Mouse (Mus musculus) G1E-ER4 (cell line): ENCODE measurements around the gene Kcnh4. TPM values are rescaled to one million over a fixed set of nuclear protein-coding genes. Genes with fewer than 3 reads are reported as not detected.

ENCODE experiments used
- GATA1 ChIP-seq: IDR thresholded peaks from one replicate; pipeline ENCODE4 v1.8.0; 2012; ENCODE audit warnings: low read length, inconsistent platforms
- polyA plus RNA-seq: library from polyadenylated mRNA; stranded (reverse); fragments of >175 nt; gene quantifications from 2 replicates; pipeline ENCODE4 v1.2.3, GENCODE M21; 2012

Kcnh4 gene
- polyA plus RNA-seq, 1 experiment = not detected

- no peak for TF ChIP-seq GATA1
These were observed 50.4 kb downstream of the Kcnh4 start for GRCm38 (mm10) chr11:100709201-100709810.

GRCm38 (mm10) chr11:100705095-100705747 lies 54.5 kb downstream of the Kcnh4 start:
- no peak for TF ChIP-seq GATA1

DNA sequence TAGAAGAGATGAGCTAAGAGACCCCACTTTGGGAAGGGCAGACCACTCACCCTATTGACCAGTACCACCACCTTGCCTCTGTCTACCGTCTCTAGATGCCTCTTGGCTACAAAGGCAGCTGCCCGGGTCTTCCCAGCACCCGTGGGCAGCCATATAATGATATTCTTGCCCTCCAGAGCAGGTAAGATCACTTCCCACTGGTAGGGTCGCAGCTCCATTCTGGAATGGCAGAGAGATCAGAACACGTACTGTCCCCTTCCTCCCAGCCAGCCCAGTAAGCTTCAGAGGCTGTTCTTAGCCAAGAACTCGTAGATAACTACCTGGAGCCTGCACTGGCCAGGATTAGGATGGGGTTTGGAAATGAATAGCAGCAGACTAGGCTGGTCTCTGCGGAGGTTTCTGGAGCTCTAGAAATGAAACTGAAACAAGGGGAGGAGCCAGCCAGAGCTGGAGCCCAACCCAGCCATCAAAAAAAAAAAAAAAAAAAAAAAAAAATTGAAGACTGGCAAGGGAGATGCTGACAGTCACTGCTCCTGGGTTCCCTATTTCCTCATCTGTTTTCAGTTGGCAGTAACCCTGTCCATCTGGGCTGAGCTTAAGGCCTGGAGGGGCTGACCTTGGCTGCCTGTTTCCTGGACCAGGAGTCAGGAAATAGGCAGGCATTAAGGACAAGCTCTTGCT lies 55.8 kb downstream of the Kcnh4 start, which contains the start of gene Dhx58:
Gene Dhx58 (minus strand): TSS at position 421 of the 681 bp plus-strand sequence.
- no peak for TF ChIP-seq GATA1

DNA sequence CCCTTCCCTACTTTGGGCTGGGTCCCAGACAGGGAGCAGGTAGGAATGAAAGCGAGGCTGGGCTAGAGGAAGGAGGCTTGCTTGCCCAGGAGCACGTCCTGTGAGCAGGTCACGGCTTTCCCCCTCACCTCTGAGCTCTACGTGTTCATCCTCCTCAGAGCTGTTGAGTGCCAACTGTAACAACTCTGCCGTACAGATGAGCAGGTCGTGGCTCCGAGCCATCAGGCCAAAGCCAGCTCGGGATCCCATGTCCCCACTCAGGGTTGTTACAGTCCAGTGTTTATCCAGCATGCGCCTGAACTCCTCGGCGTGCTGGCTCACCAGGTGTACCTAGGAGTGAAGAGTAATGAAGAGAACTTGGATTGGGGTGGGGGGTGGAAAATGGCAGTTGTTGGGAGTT lies 56.4 kb downstream of the Kcnh4 start:
- TF ChIP-seq GATA1 = no peak

GRCm38 (mm10) chr11:100702906-100703305 lies 56.8 kb downstream of the Kcnh4 start:
- no peak for TF ChIP-seq GATA1

- TF ChIP-seq GATA1 = no peak
These were observed 57.5 kb downstream of the Kcnh4 start for GRCm38 (mm10) chr11:100702081-100702851.

- TF ChIP-seq GATA1 = no peak
These were observed 58.4 kb downstream of the Kcnh4 start for GRCm38 (mm10) chr11:100701301-100701700.

GRCm38 (mm10) chr11:100700710-100701109 lies 59.0 kb downstream of the Kcnh4 start:
- no peak for TF ChIP-seq GATA1

GRCm38 (mm10) chr11:100697921-100698320 lies 61.8 kb downstream of the Kcnh4 start:
- no peak for TF ChIP-seq GATA1

DNA sequence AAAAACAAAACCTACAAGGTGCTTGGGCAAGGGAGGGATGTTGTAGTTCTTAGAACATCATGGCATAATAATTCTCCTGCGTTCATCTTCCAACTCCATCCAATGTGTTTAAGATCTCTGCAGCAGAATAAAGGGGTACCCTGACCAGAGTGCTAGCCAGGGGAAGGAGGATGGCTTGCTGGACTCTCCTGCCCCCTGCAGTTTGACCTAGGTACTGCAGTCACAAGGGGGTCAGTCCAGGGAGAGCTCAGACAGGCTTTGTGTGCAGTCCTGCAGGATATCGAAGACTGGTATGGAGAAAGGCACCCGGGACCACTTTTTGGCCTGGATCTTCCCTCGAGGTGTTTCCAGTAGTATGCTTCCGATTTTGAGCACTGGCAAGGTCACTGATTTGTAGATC lies 64.8 kb downstream of the Kcnh4 start:
- TF ChIP-seq GATA1 = no peak

DNA sequence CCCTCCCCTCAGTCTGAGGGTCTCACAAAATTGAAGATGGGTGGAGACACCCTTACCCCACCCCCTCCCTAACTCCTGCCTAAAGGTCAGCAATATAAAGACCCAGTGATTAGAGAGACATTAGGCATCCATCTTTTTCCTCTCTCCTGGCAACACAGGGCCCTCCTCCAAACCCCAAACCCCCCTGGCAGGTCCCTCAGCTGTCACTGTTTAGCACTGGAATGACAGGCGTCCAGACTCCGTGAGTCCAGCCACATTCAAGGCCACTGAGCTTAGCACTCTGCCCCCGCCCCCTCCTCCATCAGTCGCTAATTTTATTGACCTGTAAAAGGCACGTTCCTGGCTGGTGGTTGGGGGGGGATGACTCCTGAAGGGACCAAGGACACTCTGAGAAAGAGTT lies 66.6 kb downstream of the Kcnh4 start:
- TF ChIP-seq GATA1 = no peak

DNA sequence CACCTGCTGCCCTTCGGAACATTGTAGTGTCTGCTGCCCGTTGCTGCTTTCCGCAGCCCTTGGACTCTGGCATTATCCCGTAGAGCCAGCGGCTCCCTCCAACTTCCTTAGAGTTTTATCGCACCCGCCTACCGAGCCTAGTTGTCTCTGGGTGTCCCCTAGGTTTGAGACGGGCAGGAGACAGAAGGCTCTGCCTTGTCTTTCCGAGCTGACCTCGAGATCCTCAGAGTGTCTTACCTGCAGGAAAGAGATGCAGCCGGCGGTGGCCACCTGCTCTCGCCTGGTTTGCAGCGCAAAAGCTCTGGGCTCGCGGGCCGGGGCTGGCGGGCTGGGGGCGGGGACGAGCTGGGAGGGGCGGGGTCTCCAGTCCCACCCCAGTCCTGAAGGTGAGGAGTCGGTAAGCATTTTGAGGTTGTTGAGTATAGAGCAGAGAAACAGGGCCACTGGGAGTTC lies 67.6 kb downstream of the Kcnh4 start, which contains the start of gene Zfp385c:
Gene Zfp385c (minus strand): TSS at position 292 of the 453 bp plus-strand sequence.
- no peak for TF ChIP-seq GATA1

- TF ChIP-seq GATA1 = no peak
These were observed 69.4 kb downstream of the Kcnh4 start for GRCm38 (mm10) chr11:100690389-100690788.

Other genes with a start within 250 kb of the Kcnh4 start
- 24.4 and 80.2 TPM in 2 replicates for gene Acly, start 231.9 kb downstream of the Kcnh4 start, polyA plus RNA-seq
- gene Ttc25, start 214.3 kb downstream of the Kcnh4 start, polyA plus RNA-seq = 0.03 TPM in 1 of 2 replicates, not detected in the other
- 2.9 and 3.7 TPM in 2 replicates for gene Cnp, start 185.0 kb downstream of the Kcnh4 start, polyA plus RNA-seq
- 52.6 and 60.7 TPM in 2 replicates for gene Nkiras2, start 140.7 kb downstream of the Kcnh4 start, polyA plus RNA-seq
- gene Dnajc7, start 139.8 kb downstream of the Kcnh4 start, polyA plus RNA-seq = 96.0 and 111 TPM in 2 replicates
- not detected in 2 replicates for gene Zfp385c, start 67.5 kb downstream of the Kcnh4 start, polyA plus RNA-seq
- gene Dhx58, start 55.7 kb downstream of the Kcnh4 start, polyA plus RNA-seq = 1.2 and 2.4 TPM in 2 replicates
- 87.0 and 106 TPM in 2 replicates for gene Kat2a, start 47.5 kb downstream of the Kcnh4 start, polyA plus RNA-seq
- 0.26 and 0.37 TPM in 2 replicates for gene Hspb9, start 46.1 kb downstream of the Kcnh4 start, polyA plus RNA-seq
- 345 and 399 TPM in 2 replicates for gene Rab5c, start 21.7 kb downstream of the Kcnh4 start, polyA plus RNA-seq
- gene Hcrt, start 3.0 kb upstream of the Kcnh4 start, polyA plus RNA-seq = not detected in 2 replicates
- gene Ghdc, start 11.0 kb upstream of the Kcnh4 start, polyA plus RNA-seq = 4.4 and 5.2 TPM in 2 replicates
- gene Stat5b, start 90.8 kb upstream of the Kcnh4 start, polyA plus RNA-seq = 31.6 and 31.7 TPM in 2 replicates
- 23.3 and 27.0 TPM in 2 replicates for gene Stat5a, start 99.4 kb upstream of the Kcnh4 start, polyA plus RNA-seq
- 10.6 and 22.4 TPM in 2 replicates for gene Stat3, start 179.6 kb upstream of the Kcnh4 start, polyA plus RNA-seq
- 0.93 and 1.4 TPM in 2 replicates for gene Cavin1, start 210.9 kb upstream of the Kcnh4 start, polyA plus RNA-seq
- gene Atp6v0a1, start 249.5 kb upstream of the Kcnh4 start, polyA plus RNA-seq = 50.3 and 55.2 TPM in 2 replicates